Comparison of ENCODE assay signal across 8 mouse cellular contexts in the genomic region with DNA sequence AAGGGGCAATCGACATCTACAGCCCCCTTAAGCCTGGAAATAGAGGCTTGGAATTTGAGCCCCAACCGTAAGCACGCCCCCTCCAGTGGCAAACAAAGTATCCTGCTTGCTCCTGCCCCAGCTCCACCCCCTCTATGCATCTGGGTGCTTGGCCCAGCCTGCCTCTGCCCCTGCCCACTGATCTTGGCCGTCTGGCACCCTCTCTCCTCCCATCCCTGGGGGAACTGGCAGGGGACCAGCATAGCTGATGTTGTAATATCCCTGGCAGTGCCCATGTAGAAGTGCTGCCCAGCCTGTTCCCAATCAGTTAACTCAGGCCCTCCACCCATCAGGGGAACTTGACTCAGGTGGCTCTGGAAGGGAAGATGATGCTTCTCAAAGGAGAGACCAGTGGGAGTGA. TPM values are rescaled to one million over a fixed set of nuclear protein-coding genes. Genes with fewer than 3 reads are reported as not detected.
DNase-seq lines count a peak whose midpoint lies in the region; ATAC-seq and TF ChIP-seq lines count a peak whose summit lies in the region.

No protein-coding gene starts in this region.

- H3K4me3 ChIP-seq in hindbrain, postnatal 0 days (ENCODE audit: low read length), result peak overlapping the region; percentile 92
- H3K4me3 ChIP-seq in limb, embryonic 11.5 days (ENCODE audit: low read depth, low read length), result peak overlapping the region; percentile 60; the same call in 1 of the 2 replicates
- peak overlapping the region; percentile 68 for H3K4me3 ChIP-seq in midbrain, postnatal 0 days (ENCODE audit: low read depth, low read length)

- peak overlapping the region; percentile 84 for H3K9ac ChIP-seq in hindbrain, postnatal 0 days (replicated peaks; ENCODE audit: low read length)
- no peak overlapping the region for H3K9ac ChIP-seq in limb, embryonic 11.5 days (ENCODE audit: low read length)
- peak overlapping the region; percentile 76 for H3K9ac ChIP-seq in midbrain, postnatal 0 days (replicated peaks; ENCODE audit: low read length, poor library complexity, severe bottlenecking)

- peaks cover 3% of the 10 kb centered on the region; the same call in 1 of the 2 replicates for H3K4me1 ChIP-seq in hindbrain, postnatal 0 days (ENCODE audit: insufficient read depth, low read length)
- peaks cover 6% of the 10 kb centered on the region; the same call in 1 of the 2 replicates for H3K4me1 ChIP-seq in limb, embryonic 11.5 days (ENCODE audit: control insufficient read depth, insufficient read depth, low read length)
- peaks cover 17% of the 10 kb centered on the region; the same call in 1 of the 2 replicates for H3K4me1 ChIP-seq in midbrain, postnatal 0 days (ENCODE audit: insufficient read depth, low read length)

- no peaks in the 10 kb centered on the region for H3K27me3 ChIP-seq in hindbrain, postnatal 0 days (ENCODE audit: insufficient read depth, low read length)
- no peaks in the 10 kb centered on the region for H3K27me3 ChIP-seq in limb, embryonic 11.5 days (ENCODE audit: control insufficient read depth, insufficient read depth, low read length)
- H3K27me3 ChIP-seq in midbrain, postnatal 0 days (ENCODE audit: insufficient read depth, low read length), result no peaks in the 10 kb centered on the region

- H3K4me2 ChIP-seq in hindbrain, postnatal 0 days (ENCODE audit: low read depth, low read length), result peak overlapping the region; percentile 98
- H3K4me2 ChIP-seq in limb, embryonic 11.5 days (ENCODE audit: low read depth, severe bottlenecking), result peak overlapping the region; percentile 80
- peak overlapping the region; percentile 93 for H3K4me2 ChIP-seq in midbrain, postnatal 0 days (ENCODE audit: low read depth, low read length, poor library complexity, severe bottlenecking)

- H3K9me3 ChIP-seq in hindbrain, postnatal 0 days (ENCODE audit: low read length), result no peaks in the 10 kb centered on the region
- no peaks in the 10 kb centered on the region for H3K9me3 ChIP-seq in limb, embryonic 11.5 days (ENCODE audit: control insufficient read depth, low read length)
- no peaks in the 10 kb centered on the region for H3K9me3 ChIP-seq in midbrain, postnatal 0 days (ENCODE audit: low read length)

- no peak for DNase-seq in frontal cortex, postnatal 10 days (ENCODE audit: low spot score in 2 of 2)
- peak; percentile 87 for DNase-seq in adrenal gland, postnatal 14 days
- peak; percentile 6 for DNase-seq in forelimb bud, embryonic 11.5 days (ENCODE audit: low read depth, low spot score)
- peak; percentile 44 for DNase-seq in hindbrain, postnatal 0 days (ENCODE audit: low spot score)
- no peak for DNase-seq in limb, embryonic 11.5 days (ENCODE audit: low spot score)
- DNase-seq in midbrain, postnatal 0 days (ENCODE audit: low spot score), result peak; percentile 22
- DNase-seq in thymus, postnatal 36 days, result peak; percentile 52 to 72

- no peak for TF ChIP-seq CTCF in hindbrain, postnatal 0 days (IDR thresholded peaks at IDR 0.05; ENCODE audit: low read depth)
- TF ChIP-seq CTCF in midbrain, postnatal 0 days (IDR thresholded peaks at IDR 0.05), result peak; percentile 20; the same call in 1 of the 2 replicates

- 0% methylated on average over 4 of the region's 4 CpGs for WGBS in hindbrain, postnatal 0 days
- 7% methylated on average over 4 of the region's 4 CpGs for WGBS in limb, embryonic 11.5 days
- 5% methylated on average over 4 of the region's 4 CpGs for WGBS in midbrain, postnatal 0 days

- ATAC-seq in frontal cortex, adult (ENCODE audit: low TSS enrichment), result peak; percentile 35
- ATAC-seq in hindbrain, postnatal 0 days, result peak; percentile 10
- ATAC-seq in limb, embryonic 11.5 days (ENCODE audit: insufficient number of reproducible peaks, low FRiP score, low TSS enrichment, low read depth), result 0 out of 2 replicates have a peak, but pooled peaks have one; percentile 4
- ATAC-seq in midbrain, postnatal 0 days (ENCODE audit: low FRiP score), result no peak

- H3K36me3 ChIP-seq in hindbrain, postnatal 0 days (ENCODE audit: insufficient read depth, low read length), result no peaks in the 10 kb centered on the region
- H3K36me3 ChIP-seq in limb, embryonic 11.5 days (ENCODE audit: control insufficient read depth, insufficient read depth, low read length), result no peaks in the 10 kb centered on the region
- no peaks in the 10 kb centered on the region for H3K36me3 ChIP-seq in midbrain, postnatal 0 days (ENCODE audit: insufficient read depth, low read length)

- peak overlapping the region; percentile 84; the same call in 1 of the 2 replicates for H3K27ac ChIP-seq in hindbrain, postnatal 0 days
- no peak overlapping the region for H3K27ac ChIP-seq in limb, embryonic 11.5 days (replicated peaks; ENCODE audit: low read depth, low read length)
- H3K27ac ChIP-seq in midbrain, postnatal 0 days (ENCODE audit: low read depth, low read length), result no peak overlapping the region

RNA-seq across cellular contexts. Expression of a gene that starts 0.9 kb away (rescaled TPM):
- 13.5 and 15.7 TPM in 2 replicates for total RNA-seq in adrenal gland, postnatal 14 days (2021)
- total RNA-seq in hindbrain, postnatal 0 days (2014; rRNA removed), result 58.4 and 79.1 TPM in 2 replicates
- polyA plus RNA-seq in hindbrain, postnatal 0 days (2015; fragmentation: Nextera tagmentation; extraction: Ambion mirVana), result 25.1 and 27.9 TPM in 2 replicates
- 14.8 and 14.9 TPM in 2 replicates for polyA plus RNA-seq in limb, embryonic 11.5 days (2014; fragmentation: Nextera tagmentation; extraction: Ambion mirVana)
- 60.1 and 70.3 TPM in 2 replicates for total RNA-seq in midbrain, postnatal 0 days (2014; rRNA removed)
- polyA plus RNA-seq in midbrain, postnatal 0 days (2015; fragmentation: Nextera tagmentation; extraction: Ambion mirVana), result 32.0 and 39.1 TPM in 2 replicates

RNA-seq across cellular contexts. Expression of a gene that starts 30.0 kb away (rescaled TPM):
- not detected in 2 replicates for total RNA-seq in adrenal gland, postnatal 14 days (2021)
- total RNA-seq in hindbrain, postnatal 0 days (2014; rRNA removed), result 0.58 TPM in 1 of 2 replicates, not detected in the other
- 0.45 and 0.58 TPM in 2 replicates for polyA plus RNA-seq in hindbrain, postnatal 0 days (2015; fragmentation: Nextera tagmentation; extraction: Ambion mirVana)
- polyA plus RNA-seq in limb, embryonic 11.5 days (2014; fragmentation: Nextera tagmentation; extraction: Ambion mirVana), result 0.27 and 0.40 TPM in 2 replicates
- total RNA-seq in midbrain, postnatal 0 days (2014; rRNA removed), result 0.33 TPM in 1 of 2 replicates, not detected in the other
- 0.78 and 0.80 TPM in 2 replicates for polyA plus RNA-seq in midbrain, postnatal 0 days (2015; fragmentation: Nextera tagmentation; extraction: Ambion mirVana)

Comparison
In these comparisons a context has a peak if more than half of its experiments do, and no peak if none do; other contexts are left out.
1. DNase-seq: peak in adrenal gland, postnatal 14 days (single experiment), forelimb bud, embryonic 11.5 days (single experiment), hindbrain, postnatal 0 days (single experiment), midbrain, postnatal 0 days (single experiment) and thymus, postnatal 36 days (2 of 2); none in frontal cortex, postnatal 10 days (0 of 2) and limb, embryonic 11.5 days (single experiment).
2. Peak in every context shown above with its lines, with median percentiles within 50 percentile points of each other: H3K4me2 ChIP-seq and H3K4me3 ChIP-seq.